Mouse (Mus musculus) c-Kit-negative CD71-positive TER-119-positive erythroid progenitor cells, embryonic 14.5 days (primary cell): ENCODE data around the gene Ppfibp1.
"Not testable (repeated sequence)": the region's sequence is repeated elsewhere in the genome, so short reads cannot be mapped to it uniquely, and the experiment has no call there.

Experiments
- DNase-seq: peaks from one replicate; pipeline ENCODE4 v3.0.0-alpha.2; 2013; ENCODE audit warnings: low read depth, low spot score

The Ppfibp1 gene

GRCm38 (mm10) chr6:146887958-146888659 lies at the start of gene Ppfibp1:
TSS of gene Ppfibp1 (plus strand) at chr6:146888487.
- peak; percentile 80 for DNase-seq

- DNase-seq: no peak
These were observed 49.4 kb upstream of the Ppfibp1 start for GRCm38 (mm10) chr6:146838863-146839262.

GRCm38 (mm10) chr6:146844867-146845266 lies 43.4 kb upstream of the Ppfibp1 start:
- DNase-seq: no peak

GRCm38 (mm10) chr6:146845347-146845746 lies 42.9 kb upstream of the Ppfibp1 start:
- no peak for DNase-seq

- DNase-seq: no peak
These were observed 42.1 kb upstream of the Ppfibp1 start for GRCm38 (mm10) chr6:146845961-146846750.

GRCm38 (mm10) chr6:146847402-146847801 lies 40.9 kb upstream of the Ppfibp1 start:
- DNase-seq: no peak

- no peak for DNase-seq
These were observed 40.0 kb upstream of the Ppfibp1 start for GRCm38 (mm10) chr6:146848281-146848680.

GRCm38 (mm10) chr6:146850050-146850449 lies 38.2 kb upstream of the Ppfibp1 start, which contains the start of gene Smco2:
TSS of gene Smco2 (plus strand) at chr6:146850104.
- no peak for DNase-seq

GRCm38 (mm10) chr6:146851916-146852315 lies 36.4 kb upstream of the Ppfibp1 start:
- DNase-seq: no peak

- DNase-seq: no peak
These were observed 35.5 kb upstream of the Ppfibp1 start for GRCm38 (mm10) chr6:146852739-146853138.

GRCm38 (mm10) chr6:146855185-146855584 lies 33.1 kb upstream of the Ppfibp1 start:
- DNase-seq: peak; percentile 74

GRCm38 (mm10) chr6:146857386-146857785 lies 30.9 kb upstream of the Ppfibp1 start:
- DNase-seq: no peak

GRCm38 (mm10) chr6:146863154-146863553 lies 25.1 kb upstream of the Ppfibp1 start:
- DNase-seq: no peak

- not testable (repeated sequence) for DNase-seq
These were observed 23.9 kb upstream of the Ppfibp1 start for GRCm38 (mm10) chr6:146864370-146864769.

GRCm38 (mm10) chr6:146865701-146866100 lies 22.6 kb upstream of the Ppfibp1 start:
- no peak for DNase-seq

GRCm38 (mm10) chr6:146871975-146872374 lies 16.3 kb upstream of the Ppfibp1 start:
- DNase-seq: no peak

GRCm38 (mm10) chr6:146874415-146874814 lies 13.9 kb upstream of the Ppfibp1 start:
- no peak for DNase-seq

GRCm38 (mm10) chr6:146876820-146877219 lies 11.5 kb upstream of the Ppfibp1 start:
- DNase-seq: no peak

- DNase-seq: no peak
These were observed 10.8 kb upstream of the Ppfibp1 start for GRCm38 (mm10) chr6:146877425-146878045.

- DNase-seq: no peak
These were observed 9.4 kb upstream of the Ppfibp1 start for GRCm38 (mm10) chr6:146878926-146879325.

GRCm38 (mm10) chr6:146879856-146880255 lies 8.4 kb upstream of the Ppfibp1 start:
- DNase-seq: no peak

- no peak for DNase-seq
These were observed 8.0 kb upstream of the Ppfibp1 start for GRCm38 (mm10) chr6:146880296-146880695.
